Mouse (Mus musculus) myocyte (in vitro differentiated cells): Measurements from ENCODE around the gene Myrfl. TPM values are rescaled to one million over a fixed set of nuclear protein-coding genes. Genes with fewer than 3 reads are reported as not detected.

ENCODE experiments used
- H3K27me3 ChIP-seq: one replicate; pipeline ENCODE4 v1.6.1; 2011; ENCODE audit not compliant: control insufficient read depth, insufficient read depth, insufficient read length
- H3K36me3 ChIP-seq: one replicate; pipeline ENCODE4 v1.6.1; 2011; ENCODE audit not compliant: control insufficient read depth, insufficient read depth
- H3K4me2 ChIP-seq: one replicate; pipeline ENCODE4 v1.6.1; 2011; ENCODE audit warnings: low read depth, control low read depth
- H3K4me3 ChIP-seq: one replicate; pipeline ENCODE4 v1.5.1; 2011; ENCODE audit warnings: mild to moderate bottlenecking, control low read depth, moderate library complexity
- H3K79me2 ChIP-seq: one replicate; pipeline ENCODE4 v1.6.1; 2011; ENCODE audit not compliant: control insufficient read depth, insufficient read depth
- H3ac ChIP-seq: one replicate; pipeline ENCODE4 v1.6.1; 2011; ENCODE audit not compliant: control insufficient read depth, insufficient read length
- CEBPB ChIP-seq: IDR thresholded peaks from 2 replicates; pipeline ENCODE4 v1.6.1; 2011; ENCODE audit warnings: mild to moderate bottlenecking, moderate library complexity; ENCODE audit not compliant: poor library complexity, insufficient read depth, severe bottlenecking
- E2F4 ChIP-seq: IDR thresholded peaks from one replicate; pipeline ENCODE4 v1.6.1; 2011; ENCODE audit warnings: mild to moderate bottlenecking, control low read depth, moderate library complexity; ENCODE audit not compliant: insufficient read depth
- MAX ChIP-seq: IDR thresholded peaks from one replicate; pipeline ENCODE4 v1.6.1; 2011; ENCODE audit warnings: low read depth, mild to moderate bottlenecking, control low read depth
- MYOD1 ChIP-seq, 3 experiments: IDR thresholded peaks; one replicate each; pipeline ENCODE4 v1.6.1; 2011; ENCODE audit warnings: control low read depth in 2 of 3, low read depth in 2 of 3, mild to moderate bottlenecking in 2 of 3, moderate library complexity in 1 of 3; ENCODE audit not compliant: insufficient read length in 2 of 3, control insufficient read depth in 1 of 3
- MYOG ChIP-seq, 3 experiments: IDR thresholded peaks; one replicate each; pipeline ENCODE4 v1.6.1; 2011; ENCODE audit warnings: control low read depth in 2 of 3, low read depth in 2 of 3, mild to moderate bottlenecking in 2 of 3; ENCODE audit not compliant: insufficient read length in 2 of 3, control insufficient read depth in 1 of 3, insufficient read depth in 1 of 3
- POLR2A ChIP-seq: IDR thresholded peaks from one replicate; pipeline ENCODE4 v1.6.1; 2011; ENCODE audit warnings: low read depth, mild to moderate bottlenecking, control low read depth, moderate library complexity; ENCODE audit not compliant: insufficient read length
- POLR2AphosphoS2 ChIP-seq: IDR thresholded peaks from one replicate; pipeline ENCODE4 v1.6.1; 2011; ENCODE audit warnings: low read depth, control low read depth; ENCODE audit not compliant: insufficient read length
- REST ChIP-seq: IDR thresholded peaks from one replicate; pipeline ENCODE4 v1.6.1; 2011; ENCODE audit warnings: mild to moderate bottlenecking, control low read depth, moderate library complexity; ENCODE audit not compliant: insufficient read depth, insufficient read length
- SRF ChIP-seq: IDR thresholded peaks from one replicate; pipeline ENCODE4 v1.6.1; 2011; ENCODE audit warnings: low read depth; ENCODE audit not compliant: control insufficient read depth, insufficient read length
- TCF12 ChIP-seq: IDR thresholded peaks from one replicate; pipeline ENCODE4 v1.6.1; 2011; ENCODE audit warnings: mild to moderate bottlenecking, control low read depth; ENCODE audit not compliant: poor library complexity, insufficient read depth, severe bottlenecking
- TCF3 ChIP-seq: IDR thresholded peaks from one replicate; pipeline ENCODE4 v1.6.1; 2011; ENCODE audit warnings: low read depth, control low read depth; ENCODE audit not compliant: insufficient read length
- USF1 ChIP-seq: IDR thresholded peaks from one replicate; pipeline ENCODE4 v1.6.1; 2011; ENCODE audit warnings: low read depth, mild to moderate bottlenecking, control low read depth, moderate library complexity
- polyA plus RNA-seq: library from polyadenylated mRNA; unstranded; fragments of >200 nt; fragmentation: generic; extraction: Trizol; gene quantifications from one replicate; pipeline ENCODE4 v1.2.1, GENCODE M21; 2012; ENCODE audit warnings: missing spikeins

The Myrfl gene
- polyA plus RNA-seq, 1 experiment: 0.04 TPM

- H3K36me3 ChIP-seq: no peaks in the 10 kb centered on the region
- H3ac ChIP-seq: no peak overlapping the region
- H3K79me2 ChIP-seq: no peaks in the 10 kb centered on the region
- TF ChIP-seq USF1: no peak
- no peak for TF ChIP-seq SRF
- no peak for TF ChIP-seq E2F4
- TF ChIP-seq CEBPB: no peak
- no peak for TF ChIP-seq MYOD1 (IDR thresholded peaks at IDR 0.05; ENCODE audit: control insufficient read depth in 1 of 3, insufficient read length in 2 of 3, low read depth in 2 of 3)
- no peak for TF ChIP-seq MYOG (IDR thresholded peaks at IDR 0.05; ENCODE audit: control insufficient read depth in 1 of 3, insufficient read depth in 1 of 3, insufficient read length in 2 of 3, low read depth in 2 of 3)
- no peak for TF ChIP-seq POLR2AphosphoS2
- no peak for TF ChIP-seq TCF12
- TF ChIP-seq MAX: no peak
- TF ChIP-seq TCF3: no peak
- TF ChIP-seq POLR2A: no peak
- no peak for TF ChIP-seq REST
- H3K27me3 ChIP-seq: no peaks in the 10 kb centered on the region
- no peak overlapping the region for H3K4me2 ChIP-seq
- no peak overlapping the region for H3K4me3 ChIP-seq
Measured at GRCm38 (mm10) chr10:116802178-116802794, 94.4 kb downstream of the Myrfl start.

- no peak overlapping the region for H3K4me3 ChIP-seq
- no peak overlapping the region for H3ac ChIP-seq
Measured at GRCm38 (mm10) chr10:116801281-116801680, 95.4 kb downstream of the Myrfl start.

GRCm38 (mm10) chr10:116796066-116796465 lies 100.7 kb downstream of the Myrfl start:
- Histone ChIP-seq H3K27me3 (no peaks in the 10 kb centered on the region), H3K36me3 (no peaks in the 10 kb centered on the region), H3K4me3 (no peak overlapping the region), H3K4me2 (no peak overlapping the region), H3ac (no peak overlapping the region), H3K79me2 (no peaks in the 10 kb centered on the region)
- TF ChIP-seq SRF: no peak
- TF ChIP-seq CEBPB: no peak

More at GRCm38 (mm10) chr10:116801281-116801680, 95.4 kb downstream of the Myrfl start:
- Histone ChIP-seq H3K4me2 (no peak overlapping the region), H3K79me2 (no peaks in the 10 kb centered on the region), H3K36me3 (no peaks in the 10 kb centered on the region), H3K27me3 (no peaks in the 10 kb centered on the region)
- no peak for TF ChIP-seq TCF12
- TF ChIP-seq MYOD1 (IDR thresholded peaks at IDR 0.05; ENCODE audit: control insufficient read depth in 1 of 3, insufficient read length in 2 of 3, low read depth in 2 of 3): no peak
- TF ChIP-seq MYOG (IDR thresholded peaks at IDR 0.05; ENCODE audit: control insufficient read depth in 1 of 3, insufficient read depth in 1 of 3, insufficient read length in 2 of 3, low read depth in 2 of 3): no peak
- no peak for TF ChIP-seq POLR2AphosphoS2
- no peak for TF ChIP-seq CEBPB
- TF ChIP-seq TCF3: no peak
- no peak for TF ChIP-seq SRF
- TF ChIP-seq E2F4: no peak
- TF ChIP-seq REST: no peak
- TF ChIP-seq USF1: no peak
- no peak for TF ChIP-seq MAX
- TF ChIP-seq POLR2A: no peak

GRCm38 (mm10) chr10:116789096-116789495 lies 107.6 kb downstream of the Myrfl start:
- no peak for TF ChIP-seq MYOG (IDR thresholded peaks at IDR 0.05; ENCODE audit: control insufficient read depth in 1 of 3, insufficient read depth in 1 of 3, insufficient read length in 2 of 3, low read depth in 2 of 3)
- TF ChIP-seq TCF3: no peak
- TF ChIP-seq TCF12: no peak
- TF ChIP-seq MYOD1 (IDR thresholded peaks at IDR 0.05; ENCODE audit: control insufficient read depth in 1 of 3, insufficient read length in 2 of 3, low read depth in 2 of 3): no peak
- no peak for TF ChIP-seq POLR2A
- no peak for TF ChIP-seq POLR2AphosphoS2
- no peak for TF ChIP-seq USF1
- no peak for TF ChIP-seq CEBPB
- TF ChIP-seq E2F4: no peak
- Histone ChIP-seq H3K36me3 (no peaks in the 10 kb centered on the region), H3ac (no peak overlapping the region)

GRCm38 (mm10) chr10:116788431-116788830 lies 108.3 kb downstream of the Myrfl start:
- Histone ChIP-seq H3K4me2 (no peak overlapping the region), H3K27me3 (no peaks in the 10 kb centered on the region), H3K36me3 (no peaks in the 10 kb centered on the region), H3K4me3 (no peak overlapping the region), H3ac (no peak overlapping the region), H3K79me2 (no peaks in the 10 kb centered on the region)
- no peak for TF ChIP-seq MYOG (IDR thresholded peaks at IDR 0.05; ENCODE audit: control insufficient read depth in 1 of 3, insufficient read depth in 1 of 3, insufficient read length in 2 of 3, low read depth in 2 of 3)
- no peak for TF ChIP-seq REST
- TF ChIP-seq E2F4: no peak
- no peak for TF ChIP-seq TCF12
- TF ChIP-seq CEBPB: no peak
- no peak for TF ChIP-seq MAX
- no peak for TF ChIP-seq SRF
- no peak for TF ChIP-seq POLR2AphosphoS2
- no peak for TF ChIP-seq TCF3
- TF ChIP-seq POLR2A: no peak
- no peak for TF ChIP-seq USF1
- no peak for TF ChIP-seq MYOD1 (IDR thresholded peaks at IDR 0.05; ENCODE audit: control insufficient read depth in 1 of 3, insufficient read length in 2 of 3, low read depth in 2 of 3)

More at GRCm38 (mm10) chr10:116789096-116789495, 107.6 kb downstream of the Myrfl start:
- Histone ChIP-seq H3K27me3 (no peaks in the 10 kb centered on the region), H3K4me2 (no peak overlapping the region), H3K79me2 (no peaks in the 10 kb centered on the region), H3K4me3 (no peak overlapping the region)
